Mouse (Mus musculus) adrenal gland, adult 8-10 months (tissue): ENCODE measurements around the gene Rnf150. TPM values are rescaled to one million over a fixed set of nuclear protein-coding genes. Genes with fewer than 3 reads are reported as not detected.
"Not testable (repeated sequence)": the region's sequence is repeated elsewhere in the genome, so short reads cannot be mapped to it uniquely, and the experiment has no call there.

Experiments
- DNase-seq: peaks from one replicate; pipeline ENCODE4 v3.0.0; 2022
- total RNA-seq, 4 experiments: library from RNA; stranded (reverse); gene quantifications; 2 replicates each; pipeline ENCODE4 v1.2.4; 2022

Rnf150 gene
- total RNA-seq, 4 experiments from 2014 or later: 17.9 to 21.1 (median 18.8) TPM

DNA sequence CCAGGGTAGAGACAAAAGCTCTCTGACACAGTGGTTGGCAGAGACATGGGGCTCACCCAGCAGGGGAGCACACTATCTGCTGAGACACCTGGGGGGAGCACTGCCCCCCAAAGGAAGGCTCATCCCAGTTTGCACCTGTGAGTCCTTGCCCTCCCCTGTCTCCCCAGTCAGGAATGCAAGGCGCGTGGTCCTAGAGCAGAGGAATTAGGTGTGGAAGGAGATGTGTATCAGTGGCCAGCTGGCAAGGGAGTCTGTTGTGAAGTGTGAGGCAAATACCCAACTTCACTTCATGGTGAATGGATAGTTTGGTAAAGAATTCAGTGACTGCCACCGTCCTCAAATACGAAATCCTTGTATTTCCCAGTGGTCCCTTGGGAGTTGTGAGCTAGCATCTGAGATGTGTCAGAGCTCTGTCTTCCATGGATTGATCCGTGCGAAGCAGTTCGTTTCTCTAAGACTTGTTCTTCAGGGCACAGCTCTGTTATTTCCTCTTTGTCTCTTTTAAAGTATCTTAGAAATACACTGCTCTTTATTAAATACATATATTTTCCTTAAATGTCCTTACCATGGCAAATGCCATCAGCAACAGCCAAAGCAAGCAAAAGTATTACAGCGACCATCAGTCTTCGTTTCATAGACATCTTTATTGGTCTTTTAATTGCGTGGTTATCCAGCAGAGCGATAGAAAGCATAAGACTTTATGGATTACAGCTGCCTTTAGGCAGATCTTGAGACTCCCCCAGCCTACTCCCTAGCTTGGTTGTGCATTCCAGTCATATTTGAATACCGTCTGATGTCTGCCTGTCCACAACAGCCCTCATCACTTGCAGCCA, 215.8 kb downstream of the Rnf150 start:
- no peak for DNase-seq

DNA sequence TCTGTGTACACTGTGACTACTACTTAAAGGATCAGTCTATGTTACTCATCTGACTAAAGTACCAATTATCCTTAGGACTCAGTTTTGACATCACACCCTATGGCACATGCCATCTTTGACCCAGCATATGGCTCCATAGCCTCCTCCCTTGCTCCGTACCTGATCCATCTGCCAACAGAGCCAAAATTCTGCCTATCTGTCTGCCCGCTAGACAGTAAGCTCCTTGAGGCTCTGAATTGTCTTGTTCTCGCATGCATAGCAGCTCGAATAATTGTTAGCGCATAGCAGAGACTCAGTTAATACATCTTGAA, 216.3 kb downstream of the Rnf150 start:
- DNase-seq: no peak

- DNase-seq: no peak
Observed at GRCm38 (mm10) chr8:83081266-83081665, 218.1 kb downstream of the Rnf150 start.

DNA sequence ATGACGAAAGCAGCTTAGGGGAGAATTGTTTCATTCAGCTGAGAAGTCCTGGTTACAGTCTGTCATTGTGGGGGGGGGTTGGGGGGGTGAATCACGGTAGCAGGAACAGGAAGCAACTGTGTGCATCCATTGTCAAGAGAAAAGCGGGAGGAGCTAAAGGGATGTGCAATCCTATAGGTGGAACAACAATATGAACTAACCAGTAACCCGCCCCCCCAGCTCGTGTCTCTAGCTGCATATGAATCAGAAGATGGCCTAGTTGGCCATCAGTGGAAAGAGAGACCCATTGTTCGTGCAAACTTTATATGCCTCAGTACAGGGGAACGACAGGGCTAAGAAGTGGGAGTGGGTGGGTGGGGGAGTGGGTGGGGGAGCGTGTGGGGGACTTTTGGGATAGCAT, 218.7 kb downstream of the Rnf150 start:
- DNase-seq: not testable (repeated sequence)

DNA sequence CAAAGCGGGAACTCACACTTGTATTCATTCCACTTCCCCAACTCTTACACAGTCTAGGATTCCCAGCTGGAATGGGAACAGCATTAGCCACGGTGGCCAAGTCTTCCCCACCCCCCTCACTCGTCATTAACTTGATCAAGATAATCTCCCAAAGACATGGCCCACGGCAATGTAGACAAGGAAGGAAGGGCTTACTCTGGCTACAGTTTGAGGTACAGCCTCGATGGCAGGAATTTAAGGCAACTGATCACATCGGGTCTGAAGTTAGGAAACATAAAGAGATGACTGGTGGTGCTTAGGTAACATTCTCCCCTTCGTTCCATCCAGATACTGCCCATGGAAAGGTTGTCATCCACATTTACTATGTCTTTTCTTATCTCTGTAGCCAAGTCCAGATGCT, 219.1 kb downstream of the Rnf150 start:
- DNase-seq: no peak

- no peak for DNase-seq
Observed at GRCm38 (mm10) chr8:83083452-83083851, 220.3 kb downstream of the Rnf150 start.

GRCm38 (mm10) chr8:83085581-83085980, 222.4 kb downstream of the Rnf150 start:
- DNase-seq: no peak

GRCm38 (mm10) chr8:83086625-83087024, 223.5 kb downstream of the Rnf150 start:
- no peak for DNase-seq

GRCm38 (mm10) chr8:83087604-83088003, 224.4 kb downstream of the Rnf150 start:
- DNase-seq: no peak

DNA sequence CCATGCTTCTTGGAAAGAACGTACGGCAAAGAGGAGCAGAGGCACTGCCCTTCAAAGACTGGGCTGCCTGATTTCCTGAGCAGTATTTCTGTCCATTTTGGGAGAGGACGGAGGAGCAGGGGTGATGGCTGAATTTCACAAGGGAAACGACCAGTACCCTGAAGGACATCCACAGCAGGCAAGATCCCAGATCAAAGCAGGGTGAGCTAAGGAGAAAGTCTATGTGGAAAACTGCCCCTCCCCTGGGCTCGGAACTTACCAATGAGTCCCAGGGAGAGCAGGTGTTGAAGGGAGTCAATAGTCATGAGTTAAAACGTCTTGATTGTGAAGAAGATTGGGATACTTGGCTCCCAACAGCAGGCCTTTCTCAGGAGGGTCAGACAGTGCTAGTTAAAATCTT, 225.0 kb downstream of the Rnf150 start:
- DNase-seq: no peak

GRCm38 (mm10) chr8:83089336-83089986, 226.3 kb downstream of the Rnf150 start:
- peak; percentile 83 for DNase-seq

- DNase-seq: no peak
Observed at GRCm38 (mm10) chr8:83090446-83090845, 227.3 kb downstream of the Rnf150 start.

GRCm38 (mm10) chr8:83100041-83100440, 236.9 kb downstream of the Rnf150 start:
- no peak for DNase-seq

GRCm38 (mm10) chr8:83102957-83103510, 239.9 kb downstream of the Rnf150 start:
- no peak for DNase-seq

GRCm38 (mm10) chr8:83103968-83104367, 240.8 kb downstream of the Rnf150 start:
- DNase-seq: no peak

GRCm38 (mm10) chr8:83109756-83110155, 246.6 kb downstream of the Rnf150 start:
- DNase-seq: peak; percentile 11

- no peak for DNase-seq
Observed at GRCm38 (mm10) chr8:83110177-83110576, 247.0 kb downstream of the Rnf150 start.

DNA sequence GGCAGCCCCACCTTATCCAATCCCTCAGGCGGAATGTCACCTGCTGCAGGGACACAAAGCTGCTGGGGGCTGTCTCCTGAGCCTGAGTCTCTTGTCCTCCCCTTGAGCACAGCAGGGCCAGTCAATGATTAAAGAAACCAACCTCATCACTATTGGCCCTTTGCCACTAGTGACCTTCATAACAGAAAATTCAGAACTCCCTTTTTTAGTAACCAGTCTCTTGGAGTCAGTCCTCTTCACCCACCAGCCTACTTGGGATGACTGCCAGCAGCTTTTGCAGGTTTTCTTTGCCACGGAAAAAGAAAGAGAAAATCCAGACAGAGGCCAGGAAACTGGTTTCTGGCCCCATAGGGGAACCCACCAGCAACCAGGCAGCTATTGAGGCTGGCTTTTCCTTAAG, 271.9 kb downstream of the Rnf150 start:
- DNase-seq: peak; percentile 15

GRCm38 (mm10) chr8:83140068-83140467, 276.9 kb downstream of the Rnf150 start:
- no peak for DNase-seq

GRCm38 (mm10) chr8:83140701-83141111, 277.6 kb downstream of the Rnf150 start:
- DNase-seq: no peak
